8 mouse cellular contexts compared by ENCODE assay signal in the genomic region with DNA sequence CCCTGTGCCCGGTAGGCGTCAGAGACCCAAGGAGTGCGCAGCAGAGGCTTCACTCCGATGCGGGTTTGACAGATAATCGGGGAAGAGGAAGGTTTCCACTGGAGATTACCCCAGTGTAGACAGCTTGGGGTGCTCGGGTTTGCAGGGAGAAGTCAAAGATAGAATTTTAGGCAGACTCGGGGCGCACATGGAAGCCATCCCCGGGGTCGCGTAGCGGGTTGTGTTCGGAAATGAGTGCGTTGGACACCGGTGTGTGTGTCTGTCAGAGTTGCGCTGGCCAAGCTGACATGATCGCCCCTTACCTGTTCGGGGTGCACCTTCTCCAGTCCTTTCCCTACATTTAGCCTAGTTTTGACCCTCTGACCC. TPM values are rescaled to one million over a fixed set of nuclear protein-coding genes. Genes with fewer than 3 reads are reported as not detected.
DNase-seq lines count a peak whose midpoint lies in the region; ATAC-seq and TF ChIP-seq lines count a peak whose summit lies in the region.

No protein-coding gene starts in this region.

- no peak for TF ChIP-seq POLR2A in bone marrow, adult 2 months (IDR thresholded peaks at IDR 0.05; ENCODE audit: borderline replicate concordance, control insufficient read depth, low read depth, low read length)

- DNase-seq in heart, adult 8-10 months (ENCODE audit: low spot score): no peak
- DNase-seq in hindbrain, embryonic 10.5 days (ENCODE audit: low spot score): no peak
- DNase-seq in midbrain, embryonic 11.5 days (ENCODE audit: low spot score, missing footprints): peak; percentile 94
- DNase-seq in right cerebral cortex, postnatal 25 days: no peak
- no peak for DNase-seq in frontal cortex, postnatal 14 days (ENCODE audit: low spot score in 2 of 2)
- no peak for DNase-seq in right cerebral cortex, adult 18-20 months

- H3K4me2 ChIP-seq in heart, embryonic 16.5 days (ENCODE audit: low read depth, low read length): peak overlapping the region; percentile 96
- H3K4me2 ChIP-seq in midbrain, embryonic 11.5 days: peak overlapping the region; percentile 82

- 3% methylated on average over 19 of the region's 19 CpGs for WGBS in heart, embryonic 16.5 days
- 6% methylated on average over 19 of the region's 19 CpGs for WGBS in bone marrow, adult 2 months
- 1% methylated on average over 19 of the region's 19 CpGs for WGBS in hindbrain, embryonic 10.5 days
- WGBS in midbrain, embryonic 11.5 days: 3% methylated on average over 19 of the region's 19 CpGs

- peaks cover 11% of the 10 kb centered on the region for H3K27me3 ChIP-seq in heart, embryonic 16.5 days (ENCODE audit: control insufficient read depth, insufficient read depth, low read length)
- peaks cover 63% of the 10 kb centered on the region for H3K27me3 ChIP-seq in hindbrain, embryonic 10.5 days (ENCODE audit: insufficient read depth, poor library complexity, severe bottlenecking)
- H3K27me3 ChIP-seq in midbrain, embryonic 11.5 days (ENCODE audit: control insufficient read depth, insufficient read depth, low read length): peaks cover 41% of the 10 kb centered on the region

- peak overlapping the region; percentile 95 for H3K4me3 ChIP-seq in heart, embryonic 16.5 days (ENCODE audit: low read length)
- H3K4me3 ChIP-seq in bone marrow, adult 2 months (replicated peaks; ENCODE audit: control insufficient read depth, low read depth, low read length): peak overlapping the region; percentile 56
- peak overlapping the region; percentile 75 for H3K4me3 ChIP-seq in hindbrain, embryonic 10.5 days
- H3K4me3 ChIP-seq in midbrain, embryonic 11.5 days (ENCODE audit: low read depth, low read length): peak overlapping the region; percentile 80

- no peak overlapping the region for H3K27ac ChIP-seq in heart, embryonic 16.5 days (ENCODE audit: low read length)
- H3K27ac ChIP-seq in bone marrow, adult 2 months (ENCODE audit: control insufficient read depth, insufficient read depth, low read depth, low read length, poor library complexity): no peak overlapping the region
- 0 out of 2 replicates have a peak overlapping the region, but pooled peaks have one; percentile 83 for H3K27ac ChIP-seq in hindbrain, embryonic 10.5 days
- H3K27ac ChIP-seq in midbrain, embryonic 11.5 days (ENCODE audit: low read depth, low read length): no peak overlapping the region

- peak overlapping the region; percentile 84 for H3K9ac ChIP-seq in heart, embryonic 16.5 days (ENCODE audit: low read length)
- H3K9ac ChIP-seq in midbrain, embryonic 11.5 days (ENCODE audit: low read length): peak overlapping the region; percentile 66; the same call in 1 of the 2 replicates

- H3K9me3 ChIP-seq in heart, embryonic 16.5 days (replicated peaks; ENCODE audit: control insufficient read depth, low read length): no peaks in the 10 kb centered on the region
- H3K9me3 ChIP-seq in hindbrain, embryonic 10.5 days: no peaks in the 10 kb centered on the region
- no peaks in the 10 kb centered on the region for H3K9me3 ChIP-seq in midbrain, embryonic 11.5 days (ENCODE audit: control insufficient read depth, low read length)

- ATAC-seq in heart, embryonic 16.5 days (replicated peaks; ENCODE audit: extremely low read depth, insufficient read depth, low FRiP score): no peak
- no peak for ATAC-seq in midbrain, embryonic 11.5 days (ENCODE audit: low FRiP score)

- H3K36me3 ChIP-seq in heart, embryonic 16.5 days (ENCODE audit: control insufficient read depth, insufficient read depth): no peaks in the 10 kb centered on the region
- no peaks in the 10 kb centered on the region for H3K36me3 ChIP-seq in hindbrain, embryonic 10.5 days
- H3K36me3 ChIP-seq in midbrain, embryonic 11.5 days (ENCODE audit: control insufficient read depth, insufficient read depth, low read length): no peaks in the 10 kb centered on the region

- no peak for TF ChIP-seq CTCF in bone marrow, adult 2 months (IDR thresholded peaks at IDR 0.05; ENCODE audit: control insufficient read depth, insufficient read depth, low read length)

- H3K4me1 ChIP-seq in heart, embryonic 16.5 days (ENCODE audit: control insufficient read depth, insufficient read depth, low read length): peaks cover 11% of the 10 kb centered on the region
- peaks cover 2% of the 10 kb centered on the region; the same call in 1 of the 2 replicates for H3K4me1 ChIP-seq in bone marrow, adult 2 months (ENCODE audit: control insufficient read depth, insufficient read depth, low read length)
- H3K4me1 ChIP-seq in hindbrain, embryonic 10.5 days (replicated peaks): peaks cover 27% of the 10 kb centered on the region
- H3K4me1 ChIP-seq in midbrain, embryonic 11.5 days (ENCODE audit: control insufficient read depth, insufficient read depth, low read length): peaks cover 8% of the 10 kb centered on the region

RNA-seq across cellular contexts. Expression of gene Arntl, which starts 1.1 kb away (rescaled TPM):
- 11.0 and 12.4 TPM in 2 replicates for polyA plus RNA-seq in heart, embryonic 16.5 days (2015; fragmentation: Nextera tagmentation; extraction: Ambion mirVana)
- 1 to 10 TPM; 2.6 to 8.9 (median 3.5) TPM for total RNA-seq in heart, adult 8-10 months (2022)
- polyA plus RNA-seq in bone marrow, adult 2 months (2011; ENCODE audit: insufficient read depth, insufficient read length, low replicate concordance, missing spikeins): 2.0 and 9.5 TPM in 2 replicates
- polyA plus RNA-seq in hindbrain, embryonic 10.5 days (2016; fragmentation: Nextera tagmentation; extraction: Ambion mirVana): 7.2 and 7.3 TPM in 2 replicates
- 5.1 and 6.4 TPM in 2 replicates for polyA plus RNA-seq in midbrain, embryonic 11.5 days (2014; fragmentation: Nextera tagmentation; extraction: Ambion mirVana)
